Mouse (Mus musculus) kidney, postnatal 0 days (tissue): Measurements from ENCODE around the gene Ndufab1. TPM values are rescaled to one million over a fixed set of nuclear protein-coding genes. Genes with fewer than 3 reads are reported as not detected.
A peak's percentile ranks its signal among the peaks of the same experiment; 100 is the strongest.

Experiments
- ATAC-seq: fragments of 200-750 bp; cut with Nextera tagmentation; replicated peaks from 2 replicates; pipeline ENCODE4 v1.8.0; 2017; ENCODE audit warnings: low read depth, moderate number of reproducible peaks, moderate TSS enrichment, moderate library complexity; ENCODE audit not compliant: low FRiP score
- DNase-seq: peaks from one replicate; pipeline ENCODE4 v3.0.0-alpha.2; 2016; ENCODE audit warnings: low spot score
- H3K27ac ChIP-seq: fragments of 300-500 bp; sonication (generic); 2 replicates; pipeline ENCODE4 v1.5.1; 2014; ENCODE audit warnings: mild to moderate bottlenecking
- H3K27me3 ChIP-seq: fragments of 300-500 bp; sonication (generic); 2 replicates; pipeline ENCODE4 v1.6.1; 2014; ENCODE audit warnings: low read length, mixed read lengths; ENCODE audit not compliant: insufficient read depth
- H3K36me3 ChIP-seq: fragments of 300-500 bp; sonication (generic); 2 replicates; pipeline ENCODE4 v1.6.1; 2014; ENCODE audit warnings: low read length, mixed read lengths; ENCODE audit not compliant: insufficient read depth
- H3K4me1 ChIP-seq: fragments of 300-500 bp; sonication (generic); replicated peaks from 2 replicates; pipeline ENCODE4 v1.6.1; 2014; ENCODE audit warnings: antibody characterized with exemption, low read length, mixed read lengths; ENCODE audit not compliant: insufficient read depth
- H3K4me2 ChIP-seq: fragments of 300-500 bp; sonication (generic); 2 replicates; pipeline ENCODE4 v1.6.1; 2014; ENCODE audit warnings: mild to moderate bottlenecking, low read length, moderate library complexity, mixed read lengths
- H3K4me3 ChIP-seq: fragments of 300-500 bp; sonication (generic); replicated peaks from 2 replicates; pipeline ENCODE4 v1.5.1; 2014; ENCODE audit warnings: low read depth, low read length
- H3K9ac ChIP-seq: fragments of 300-500 bp; sonication (generic); 2 replicates; pipeline ENCODE4 v1.6.1; 2014; ENCODE audit warnings: low read depth, low read length
- H3K9me3 ChIP-seq: fragments of 300-500 bp; sonication (generic); replicated peaks from 2 replicates; pipeline ENCODE4 v1.6.1; 2016; ENCODE audit warnings: low read length, inconsistent platforms, mixed read lengths
- CTCF ChIP-seq: IDR thresholded peaks from 2 replicates; pipeline ENCODE4 v1.5.1; 2016; ENCODE audit warnings: antibody characterized with exemption, low read depth, mild to moderate bottlenecking, moderate library complexity
- WGBS: fragments of 180-500 bp; shearing (Covaris S2); extraction: QIAGEN DNeasy Blood & Tissue Kit; methylation state at CpG from one replicate; pipeline ENCODE4 v1.1.7; 2014; 5-methylcytosine and 5-hydroxymethylcytosine counted together
- polyA plus RNA-seq: library from polyadenylated mRNA; unstranded; fragments of >200 nt; fragmentation: Nextera tagmentation; extraction: Ambion mirVana; gene quantifications from 2 replicates; pipeline ENCODE4 v1.2.1, GENCODE M21; 2015

Ndufab1 gene
- polyA plus RNA-seq, 1 experiment from 2014 or later: 975 TPM

DNA sequence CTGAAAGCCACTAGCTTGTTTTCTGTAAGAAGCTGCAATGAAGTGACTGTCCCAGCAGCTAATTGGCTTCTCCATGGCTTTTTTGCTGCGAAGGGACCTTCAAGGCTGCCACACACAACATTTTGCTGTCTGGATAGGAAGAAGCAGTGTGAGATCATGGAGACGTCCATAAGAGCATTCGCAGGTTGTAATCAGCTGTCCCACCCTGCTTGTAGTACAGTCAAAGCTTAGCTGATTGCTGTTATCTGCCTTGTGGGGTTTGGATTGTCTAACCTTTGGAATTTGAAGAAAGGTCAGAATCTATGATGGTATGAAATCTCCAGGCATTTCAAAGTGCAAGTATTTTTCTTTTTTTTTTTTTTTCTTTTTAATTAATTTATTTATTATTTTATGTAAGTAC lies 27.3 kb downstream of the Ndufab1 start:
- H3K4me2 ChIP-seq: no peak overlapping the region
- no peak overlapping the region for H3K27ac ChIP-seq
- no peak overlapping the region for H3K4me3 ChIP-seq
- no peak overlapping the region for H3K9ac ChIP-seq
- H3K4me1 ChIP-seq: no peaks in the 10 kb centered on the region
- TF ChIP-seq CTCF: no peak
- ATAC-seq (no peak), DNase-seq (no peak)
- no peaks in the 10 kb centered on the region for H3K27me3 ChIP-seq
- H3K36me3 ChIP-seq: peaks cover 66% of the 10 kb centered on the region
- WGBS: 85% methylated on average over 3 of the region's 3 CpGs
- no peaks in the 10 kb centered on the region for H3K9me3 ChIP-seq

DNA sequence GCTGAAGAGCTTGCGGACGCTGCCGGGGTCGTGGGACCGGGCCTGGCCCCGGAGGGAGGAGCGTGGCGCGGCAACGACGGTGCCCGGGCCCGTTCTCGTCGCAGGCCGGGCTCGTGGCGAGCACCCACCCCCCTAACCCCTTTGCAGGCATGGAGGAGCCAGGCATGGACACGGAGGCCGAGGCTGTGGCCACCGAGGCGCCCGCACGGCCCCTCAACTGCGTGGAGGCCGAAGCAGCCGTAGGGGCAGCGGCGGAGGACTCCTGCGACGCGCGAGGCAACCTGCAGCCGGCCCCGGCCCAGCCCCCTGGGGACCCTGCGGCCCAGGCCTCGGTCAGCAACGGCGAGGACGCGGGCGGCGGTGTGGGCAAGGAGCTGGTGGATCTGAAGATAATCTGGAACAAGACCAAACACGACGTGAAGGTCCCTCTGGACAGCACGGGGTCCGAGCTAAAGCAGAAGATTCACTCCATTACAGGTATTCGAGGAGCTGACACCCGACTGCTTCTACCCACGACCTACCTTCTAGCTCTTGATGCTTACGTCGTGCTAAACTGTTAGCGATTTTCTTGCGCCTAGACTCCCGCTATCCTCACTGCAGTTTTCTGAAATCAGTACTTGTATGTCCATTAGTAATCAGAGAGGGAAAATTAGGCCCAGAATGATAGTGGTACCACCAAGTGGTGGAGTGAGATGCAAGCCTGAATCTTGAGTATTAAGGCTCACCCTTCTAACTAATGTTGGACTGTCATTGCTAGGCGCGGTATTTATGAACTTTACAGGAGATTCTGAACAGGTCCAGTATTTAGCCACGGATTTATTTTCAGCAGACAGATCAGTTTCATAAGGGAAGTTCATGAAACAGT lies 33.9 kb downstream of the Ndufab1 start:
- no peak; the same call in 1 of the 2 replicates for ATAC-seq
- peak; percentile 57 for TF ChIP-seq CTCF
- under 1% methylated on average over 57 of the region's 58 CpGs for WGBS
- peaks cover 4% of the 10 kb centered on the region for H3K4me1 ChIP-seq
- peak; percentile 68 for DNase-seq
- H3K27me3 ChIP-seq: no peaks in the 10 kb centered on the region
- H3K4me2 ChIP-seq: peak overlapping the region; percentile 68
- peak overlapping the region; percentile 94 for H3K27ac ChIP-seq
- peak overlapping the region; percentile 97 for H3K4me3 ChIP-seq
- H3K9me3 ChIP-seq: no peaks in the 10 kb centered on the region
- H3K9ac ChIP-seq: peak overlapping the region; percentile 92
- peaks cover 27% of the 10 kb centered on the region; the same call in 1 of the 2 replicates for H3K36me3 ChIP-seq

DNA sequence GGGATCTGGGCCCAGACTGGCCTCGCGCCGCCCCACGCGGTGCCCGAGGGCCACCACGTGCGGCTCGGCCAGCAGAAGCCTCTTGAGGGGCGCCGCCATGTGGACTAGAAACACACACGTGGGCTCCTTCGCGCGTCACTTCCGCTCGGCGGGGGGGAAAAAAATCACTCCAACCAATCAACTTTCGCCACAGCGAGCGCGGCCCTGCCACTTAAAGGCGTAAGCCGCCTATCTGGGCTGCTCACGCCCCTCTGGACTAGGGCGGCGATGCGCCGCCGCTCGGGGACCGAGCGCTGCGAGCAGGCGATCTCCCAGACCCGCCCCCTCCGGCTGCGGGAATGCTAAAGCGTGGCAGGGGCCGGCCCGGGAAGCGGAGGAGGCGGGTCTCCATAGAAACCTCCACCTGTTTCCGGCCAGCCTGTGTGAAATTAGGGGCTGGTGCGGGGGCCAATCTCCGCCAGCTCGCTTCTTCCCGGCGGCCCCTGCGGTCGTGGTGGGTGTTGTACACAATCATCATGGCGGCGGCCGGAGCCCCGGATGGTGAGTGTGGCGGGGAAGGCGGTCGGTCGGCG lies 34.7 kb downstream of the Ndufab1 start, which contains the start of the genes Ubfd1 and Ears2:
TSS of gene Ubfd1 (plus strand) at position 231 of the 572 bp plus-strand sequence.
TSS of gene Ears2 (minus strand) at position 319 of the 572 bp plus-strand sequence.
- peak; percentile 99 for ATAC-seq
- under 1% methylated on average over 54 of the region's 60 CpGs for WGBS
- peak within 1 kb of the TSS; percentile 94 for H3K27ac ChIP-seq

DNA sequence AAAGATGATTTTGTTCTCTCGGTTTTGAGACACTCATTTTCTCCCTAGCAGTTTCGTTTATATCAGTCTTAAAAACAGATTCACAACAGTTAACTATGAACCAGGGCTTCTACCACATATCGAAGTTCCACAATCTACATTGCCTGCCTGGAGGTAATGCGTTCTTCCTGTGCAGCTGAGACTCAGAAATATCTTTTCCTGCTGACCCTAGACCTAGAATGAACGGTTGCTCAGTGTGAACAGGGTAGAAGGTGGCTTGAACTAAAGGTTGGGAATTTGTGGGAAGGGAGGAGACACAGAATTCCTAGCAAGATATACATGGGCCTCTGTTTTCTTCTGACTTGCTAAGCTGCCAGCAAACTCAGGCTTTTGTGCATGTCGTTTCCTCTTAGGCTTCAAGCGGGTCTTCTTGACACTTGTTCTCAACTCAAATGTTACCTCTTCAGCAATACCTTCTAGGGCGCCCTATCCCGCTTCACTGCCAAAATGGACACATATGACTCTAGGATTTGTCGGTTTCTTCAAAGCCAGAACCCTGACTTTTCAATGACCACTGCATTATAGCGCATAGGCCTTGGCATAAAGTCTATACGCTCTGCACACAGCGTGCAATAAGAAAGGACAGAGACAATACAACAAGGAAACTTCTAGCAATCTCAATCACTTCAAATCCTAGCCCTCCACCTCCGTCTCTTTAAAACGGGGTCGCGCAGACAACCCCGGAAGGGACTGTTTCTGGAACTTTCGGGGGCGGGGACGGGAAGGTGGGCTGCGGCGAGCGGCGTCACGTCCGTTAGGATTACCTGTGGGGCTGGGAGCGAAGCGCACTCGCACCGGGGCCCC lies 35.4 kb downstream of the Ndufab1 start:
- DNase-seq (peak; percentile 11), ATAC-seq (no peak)
- no peaks in the 10 kb centered on the region for H3K27me3 ChIP-seq
- H3K27ac ChIP-seq: peak overlapping the region; percentile 94
- no peaks in the 10 kb centered on the region for H3K9me3 ChIP-seq
- H3K4me2 ChIP-seq: peak overlapping the region; percentile 68
- H3K4me3 ChIP-seq: peak overlapping the region; percentile 97
- WGBS: 15% methylated on average over 31 of the region's 31 CpGs
- peaks cover 4% of the 10 kb centered on the region for H3K4me1 ChIP-seq
- TF ChIP-seq CTCF: no peak
- H3K36me3 ChIP-seq: 0 out of 2 replicates have a peak, but pooled peaks cover 16% of the 10 kb centered on the region
- H3K9ac ChIP-seq: peak overlapping the region; percentile 92

More for the DNA sequence above, 34.7 kb downstream of the Ndufab1 start, which contains the start of the genes Ubfd1 and Ears2:
- H3K36me3 ChIP-seq: peaks cover 23% of the 10 kb centered on the region; the same call in 1 of the 2 replicates
- no peaks in the 10 kb centered on the region for H3K9me3 ChIP-seq
- peaks cover 4% of the 10 kb centered on the region for H3K4me1 ChIP-seq
- H3K27me3 ChIP-seq: no peaks in the 10 kb centered on the region
- H3K4me3 ChIP-seq: peak within 1 kb of the TSS; percentile 97
- TF ChIP-seq CTCF: peak; percentile 24; the same call in 1 of the 2 replicates
- peak within 1 kb of the TSS; percentile 92 for H3K9ac ChIP-seq
- H3K4me2 ChIP-seq: peak within 1 kb of the TSS; percentile 68
- DNase-seq: peak; percentile 98

DNA sequence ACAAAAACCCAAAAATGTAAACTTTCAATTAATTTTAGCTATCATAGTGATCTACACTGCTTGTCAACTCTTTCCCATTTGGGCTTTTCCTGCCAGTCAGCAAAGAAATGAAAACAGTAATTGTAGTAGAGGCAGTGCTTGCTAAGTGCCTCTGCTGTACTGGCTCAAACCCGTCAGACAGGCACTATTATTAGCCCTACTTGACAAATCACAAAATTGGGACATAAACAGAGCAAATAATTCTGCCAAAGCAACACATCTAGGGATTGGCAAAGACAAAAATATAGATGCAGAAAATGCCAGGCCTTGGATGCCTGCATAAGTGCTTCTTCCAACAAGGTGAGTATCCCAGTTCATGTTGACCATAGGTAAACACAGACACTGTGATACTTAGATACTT lies 36.0 kb downstream of the Ndufab1 start:
- no peaks in the 10 kb centered on the region for H3K27me3 ChIP-seq
- no peaks in the 10 kb centered on the region for H3K9me3 ChIP-seq
- 0 out of 2 replicates have a peak overlapping the region, but pooled peaks have one; percentile 92 for H3K9ac ChIP-seq
- H3K27ac ChIP-seq: no peak overlapping the region
- H3K4me3 ChIP-seq: peak overlapping the region; percentile 97; the same call in 1 of the 2 replicates
- H3K4me1 ChIP-seq: peaks cover 4% of the 10 kb centered on the region
- ATAC-seq: no peak
- 61% methylated on average over 1 of the region's 1 CpGs for WGBS
- no peak for DNase-seq
- H3K4me2 ChIP-seq: peak overlapping the region; percentile 68; the same call in 1 of the 2 replicates
- H3K36me3 ChIP-seq: 0 out of 2 replicates have a peak, but pooled peaks cover 15% of the 10 kb centered on the region
- no peak for TF ChIP-seq CTCF
